Mouse (Mus musculus) MEL (cell line): ENCODE results near the gene Zfp318. TPM values are rescaled to one million over a fixed set of nuclear protein-coding genes. Genes with fewer than 3 reads are reported as not detected.

Experiments
- DNase-seq: peaks from one replicate; pipeline ENCODE4 v3.0.0; 2011; ENCODE audit warnings: low read depth, low spot score
- H3K27ac ChIP-seq: 2 replicates; pipeline ENCODE4 v1.5.1; 2012; ENCODE audit warnings: low read depth, mild to moderate bottlenecking, control low read depth, low read length, moderate library complexity; ENCODE audit not compliant: control insufficient read depth
- H3K27me3 ChIP-seq, 2 experiments: fragments of 150-350 bp in 1 of 2; sonication (generic) in 1 of 2; 2 replicates each; pipeline ENCODE4 v1.6.1; 2012; ENCODE audit warnings: low read length in 2 of 2, mild to moderate bottlenecking in 2 of 2, improper control_type of control experiment in 1 of 2, moderate library complexity in 1 of 2; ENCODE audit not compliant: insufficient read depth in 2 of 2, control insufficient read depth in 1 of 2
- H3K36me3 ChIP-seq, 2 experiments: 2 replicates each; pipeline ENCODE4 v1.6.1; 2012 to 2014; ENCODE audit warnings: low read length in 2 of 2, improper control_type of control experiment in 1 of 2, inconsistent platforms in 1 of 2, mild to moderate bottlenecking in 1 of 2; ENCODE audit not compliant: insufficient read depth in 2 of 2, control insufficient read depth in 1 of 2
- H3K4me1 ChIP-seq, 2 experiments: fragments of 150-350 bp in 1 of 2; sonication (generic) in 1 of 2; 2 replicates each; pipeline ENCODE4 v1.6.1; 2012; ENCODE audit warnings: low read length in 2 of 2, improper control_type of control experiment in 1 of 2, mild to moderate bottlenecking in 1 of 2; ENCODE audit not compliant: insufficient read depth in 2 of 2, control insufficient read depth in 1 of 2
- H3K4me3 ChIP-seq, 2 experiments: fragments of 150-350 bp in 1 of 2; sonication (generic) in 1 of 2; 2 replicates each; pipeline ENCODE4 v1.5.1; 2012; ENCODE audit warnings: low read depth in 2 of 2, low read length in 2 of 2, mild to moderate bottlenecking in 2 of 2, moderate library complexity in 2 of 2, control low read depth in 1 of 2, improper control_type of control experiment in 1 of 2; ENCODE audit not compliant: control insufficient read depth in 1 of 2, insufficient read depth in 1 of 2
- H3K79me2 ChIP-seq: 2 replicates; pipeline ENCODE4 v1.6.1; 2012; ENCODE audit warnings: mild to moderate bottlenecking, low read length, moderate library complexity; ENCODE audit not compliant: control insufficient read depth, poor library complexity, insufficient read depth
- H3K9ac ChIP-seq: 2 replicates; pipeline ENCODE4 v1.6.1; 2012; ENCODE audit warnings: low read depth, mild to moderate bottlenecking, control low read depth, low read length, moderate library complexity; ENCODE audit not compliant: control insufficient read depth, poor library complexity, severe bottlenecking
- H3K9me3 ChIP-seq: fragments of 150-350 bp; sonication (generic); replicated peaks from 2 replicates; pipeline ENCODE4 v1.6.1; 2012; ENCODE audit warnings: mild to moderate bottlenecking, low read length, improper control_type of control experiment, moderate library complexity; ENCODE audit not compliant: insufficient read depth
- BHLHE40 ChIP-seq: IDR thresholded peaks from 2 replicates; pipeline ENCODE4 v1.6.1; 2012; ENCODE audit warnings: low read depth, mild to moderate bottlenecking, inconsistent platforms, low read length, improper control_type of control experiment, borderline replicate concordance
- CHD1 ChIP-seq: IDR thresholded peaks from 2 replicates; pipeline ENCODE4 v1.6.1; 2012; ENCODE audit warnings: low read depth, mild to moderate bottlenecking, inconsistent platforms, low read length, improper control_type of control experiment
- CHD2 ChIP-seq: IDR thresholded peaks from 2 replicates; pipeline ENCODE4 v1.6.1; 2011; ENCODE audit warnings: low read length, improper control_type of control experiment
- CTCF ChIP-seq, 3 experiments: IDR thresholded peaks in 2 of 3; conservative IDR thresholded peaks in 1 of 3; 2 replicates each; pipeline ENCODE4 v1.5.1; 2011 to 2012; ENCODE audit warnings: low read length in 3 of 3, low read depth in 2 of 3, mild to moderate bottlenecking in 2 of 3, improper control_type of control experiment in 1 of 3, inconsistent platforms in 1 of 3, mixed read lengths in 1 of 3, moderate library complexity in 1 of 3; ENCODE audit not compliant: control insufficient read depth in 1 of 3, insufficient read depth in 1 of 3, poor library complexity in 1 of 3, severe bottlenecking in 1 of 3
- E2F4 ChIP-seq: IDR thresholded peaks from 2 replicates; pipeline ENCODE4 v1.6.1; 2011; ENCODE audit warnings: low read depth, low read length, improper control_type of control experiment, borderline replicate concordance
- ETS1 ChIP-seq: IDR thresholded peaks from 2 replicates; pipeline ENCODE4 v1.6.1; 2012; ENCODE audit warnings: low read depth, mild to moderate bottlenecking, inconsistent platforms, low read length, improper control_type of control experiment, moderate library complexity
- GATA1 ChIP-seq: IDR thresholded peaks from 2 replicates; pipeline ENCODE4 v1.6.1; 2011; ENCODE audit warnings: low read depth, low read length, improper control_type of control experiment
- HCFC1 ChIP-seq: IDR thresholded peaks from 2 replicates; pipeline ENCODE4 v1.6.1; 2012; ENCODE audit warnings: low read depth, mild to moderate bottlenecking, inconsistent platforms, low read length, improper control_type of control experiment, moderate library complexity
- JUND ChIP-seq: IDR thresholded peaks from 2 replicates; pipeline ENCODE4 v1.6.1; 2011; ENCODE audit warnings: low read depth, mild to moderate bottlenecking, improper control_type of control experiment, low read length
- KAT2A ChIP-seq: conservative IDR thresholded peaks from 2 replicates; pipeline ENCODE4 v1.6.1; 2012; ENCODE audit warnings: low read depth, low read length, improper control_type of control experiment, inconsistent platforms
- MAFK ChIP-seq: IDR thresholded peaks from 2 replicates; pipeline ENCODE4 v1.6.1; 2011; ENCODE audit warnings: low read depth, mild to moderate bottlenecking, low read length, improper control_type of control experiment, borderline replicate concordance
- MAX ChIP-seq: IDR thresholded peaks from 2 replicates; pipeline ENCODE4 v1.6.1; 2011; ENCODE audit warnings: low read length, improper control_type of control experiment
- MXI1 ChIP-seq: IDR thresholded peaks from 2 replicates; pipeline ENCODE4 v1.6.1; 2011; ENCODE audit warnings: mild to moderate bottlenecking, low read depth, low read length, improper control_type of control experiment
- MYC ChIP-seq: IDR thresholded peaks from 2 replicates; pipeline ENCODE4 v1.6.1; 2011; ENCODE audit warnings: low read depth, mild to moderate bottlenecking, low read length, improper control_type of control experiment, moderate library complexity
- NELFE ChIP-seq: IDR thresholded peaks from 2 replicates; pipeline ENCODE4 v1.6.1; 2011; ENCODE audit warnings: low read depth, low read length, improper control_type of control experiment
- POLR2A ChIP-seq, 2 experiments: IDR thresholded peaks; 2 replicates each; pipeline ENCODE4 v1.6.1; 2011 to 2012; ENCODE audit warnings: low read length in 2 of 2, mild to moderate bottlenecking in 2 of 2, control low read depth in 1 of 2, improper control_type of control experiment in 1 of 2, low read depth in 1 of 2, moderate library complexity in 1 of 2; ENCODE audit not compliant: control insufficient read depth in 1 of 2, insufficient read depth in 1 of 2, poor library complexity in 1 of 2
- POLR2AphosphoS5 ChIP-seq: IDR thresholded peaks from 2 replicates; pipeline ENCODE4 v1.6.1; 2012; ENCODE audit warnings: low read depth, borderline replicate concordance, mild to moderate bottlenecking, inconsistent platforms, low read length, moderate library complexity, mixed read lengths
- SIN3A ChIP-seq: IDR thresholded peaks from 2 replicates; pipeline ENCODE4 v1.6.1; 2012; ENCODE audit warnings: low read length, improper control_type of control experiment, inconsistent platforms
- TCF12 ChIP-seq: IDR thresholded peaks from 2 replicates; pipeline ENCODE4 v1.6.1; 2014; ENCODE audit warnings: low read depth, mild to moderate bottlenecking, inconsistent platforms, low read length, improper control_type of control experiment, moderate library complexity
- UBTF ChIP-seq: IDR thresholded peaks from 2 replicates; pipeline ENCODE4 v1.6.1; 2012; ENCODE audit warnings: low read depth, mild to moderate bottlenecking, inconsistent platforms, low read length, improper control_type of control experiment, moderate library complexity, borderline replicate concordance; ENCODE audit not compliant: insufficient read depth
- USF1 ChIP-seq: IDR thresholded peaks from 2 replicates; pipeline ENCODE4 v1.6.1; 2014; ENCODE audit warnings: low read depth, mild to moderate bottlenecking, inconsistent platforms, low read length, improper control_type of control experiment, moderate library complexity
- USF2 ChIP-seq, 2 experiments: IDR thresholded peaks; 2 replicates each; pipeline ENCODE4 v1.6.1; 2011 to 2012; ENCODE audit warnings: improper control_type of control experiment in 2 of 2, low read length in 2 of 2, borderline replicate concordance in 1 of 2, inconsistent platforms in 1 of 2, low read depth in 1 of 2, mild to moderate bottlenecking in 1 of 2; ENCODE audit not compliant: insufficient read depth in 1 of 2
- ZC3H11A ChIP-seq: IDR thresholded peaks from 2 replicates; pipeline ENCODE4 v1.6.1; 2012; ENCODE audit warnings: low read depth, mild to moderate bottlenecking, inconsistent platforms, low read length, improper control_type of control experiment
- ZKSCAN1 ChIP-seq: IDR thresholded peaks from 2 replicates; pipeline ENCODE4 v1.6.1; 2012; ENCODE audit warnings: low read depth, mild to moderate bottlenecking, inconsistent platforms, low read length, improper control_type of control experiment, moderate library complexity
- ZMIZ1 ChIP-seq: IDR thresholded peaks from 2 replicates; pipeline ENCODE4 v1.6.1; 2012; ENCODE audit warnings: low read depth, mild to moderate bottlenecking, inconsistent platforms, low read length, improper control_type of control experiment, moderate library complexity
- ZNF384 ChIP-seq: IDR thresholded peaks from 2 replicates; pipeline ENCODE4 v1.6.1; 2012; ENCODE audit warnings: low read depth, mild to moderate bottlenecking, inconsistent platforms, low read length, improper control_type of control experiment
- polyA plus RNA-seq, 2 experiments: library from polyadenylated mRNA; stranded (reverse) in 1 of 2; unstranded in 1 of 2; fragments of >175 nt in 1 of 2; fragments of >200 nt in 1 of 2; gene quantifications; 2 replicates each; pipeline versions ENCODE4 v1.2.1 to v1.2.4; 2012; ENCODE audit warnings: low replicate concordance in 2 of 2, low read depth in 1 of 2; ENCODE audit not compliant: insufficient read length in 2 of 2, insufficient read depth in 1 of 2, missing spikeins in 1 of 2
- total RNA-seq: library from RNA; depleted of rRNA; stranded (reverse); fragments of 300-350 nt; gene quantifications from 2 replicates; pipeline ENCODE4 v1.2.3, GENCODE M21; 2012

Gene Zfp318
- total and polyA plus RNA-seq, 3 experiments, result 8.1 to 36.8 (median 21.3) TPM

- no peaks in the 10 kb centered on the region for H3K36me3 ChIP-seq
- H3K4me1 ChIP-seq, result no peaks in the 10 kb centered on the region
- no peaks in the 10 kb centered on the region for H3K79me2 ChIP-seq
- no peak within 1 kb of the TSS for H3K4me3 ChIP-seq
- no peak within 1 kb of the TSS for H3K27ac ChIP-seq
- no peak for DNase-seq
- TF ChIP-seq CHD2 (no peak), E2F4 (no peak), GATA1 (no peak), ZMIZ1 (no peak), KAT2A (no peak), MXI1 (no peak), MAX (no peak), MAFK (no peak), POLR2AphosphoS5 (no peak), SIN3A (no peak)
- H3K9me3 ChIP-seq, result no peaks in the 10 kb centered on the region
- H3K27me3 ChIP-seq, result peaks cover 0 to under 1% of the 10 kb centered on the region in 2 experiments; a peak in 1 of 4 replicates
- no peak within 1 kb of the TSS for H3K9ac ChIP-seq
Observed at GRCm38 (mm10) chr17:46438298-46438873, 54.9 kb downstream of the Zfp318 start, which contains the start of gene Slc22a7. Slc22a7 (minus strand) TSS chr17:46438457.

DNA sequence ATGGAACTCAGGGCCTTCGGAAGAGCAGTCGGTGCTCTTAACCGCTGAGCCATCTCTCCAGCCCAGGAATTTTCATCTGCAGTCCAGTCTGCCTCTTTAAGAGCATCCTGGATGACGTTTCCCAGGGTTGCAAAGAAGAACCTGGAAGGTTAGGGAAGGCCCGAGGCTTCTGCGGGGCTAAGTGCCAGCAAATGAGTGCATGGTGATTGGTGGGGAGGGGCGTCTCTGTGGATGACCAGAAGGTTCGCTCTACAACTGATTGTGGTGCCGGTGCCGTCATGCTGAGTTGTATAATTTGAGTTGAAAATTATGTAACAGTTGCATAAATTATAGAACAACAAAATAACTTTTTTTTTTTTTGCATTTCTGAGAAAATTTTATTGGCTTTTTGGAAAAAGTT is 55.6 kb downstream of the Zfp318 start:
- no peaks in the 10 kb centered on the region for H3K4me1 ChIP-seq
- H3K4me3 ChIP-seq, result no peak overlapping the region
- H3K79me2 ChIP-seq, result no peaks in the 10 kb centered on the region
- no peak for DNase-seq
- H3K27me3 ChIP-seq, result peaks cover 0 to 2% of the 10 kb centered on the region in 2 experiments; a peak in 1 of 4 replicates
- no peak for TF ChIP-seq ZC3H11A
- TF ChIP-seq USF1, result no peak
- TF ChIP-seq ZNF384, result no peak
- no peak for TF ChIP-seq BHLHE40
- TF ChIP-seq HCFC1, result no peak
- no peak for TF ChIP-seq ETS1
- no peak for TF ChIP-seq NELFE
- TF ChIP-seq POLR2AphosphoS5, result no peak
- TF ChIP-seq ZKSCAN1, result no peak
- TF ChIP-seq CTCF (IDR thresholded peaks at IDR 0.05 in 2 of 3, conservative IDR thresholded peaks at IDR 0.05 in 1 of 3; ENCODE audit: control insufficient read depth in 1 of 3, insufficient read depth in 1 of 3, low read depth in 2 of 3, low read length in 3 of 3, poor library complexity in 1 of 3, severe bottlenecking in 1 of 3), result no peak
- TF ChIP-seq ZMIZ1, result no peak
- TF ChIP-seq MYC, result no peak
- TF ChIP-seq SIN3A, result no peak
- no peak for TF ChIP-seq TCF12
- TF ChIP-seq CHD1, result no peak
- TF ChIP-seq POLR2A (IDR thresholded peaks at IDR 0.05; ENCODE audit: control insufficient read depth in 1 of 2, insufficient read depth in 1 of 2, low read depth in 1 of 2, low read length in 2 of 2, poor library complexity in 1 of 2), result no peak
- no peak for TF ChIP-seq CHD2
- no peak for TF ChIP-seq JUND
- no peak for TF ChIP-seq USF2 (IDR thresholded peaks at IDR 0.05; ENCODE audit: borderline replicate concordance in 1 of 2, insufficient read depth in 1 of 2, low read depth in 1 of 2, low read length in 2 of 2)
- TF ChIP-seq UBTF, result no peak
- TF ChIP-seq, all 39 proteins: peak for 0
- H3K27ac ChIP-seq, result no peak overlapping the region
- no peaks in the 10 kb centered on the region for H3K36me3 ChIP-seq
- H3K9me3 ChIP-seq, result no peaks in the 10 kb centered on the region
- H3K9ac ChIP-seq, result no peak overlapping the region
